Mouse (Mus musculus) embryonic fibroblast, embryonic 13.5 days (primary cell): ENCODE measurements around the gene Acadvl.

ENCODE experiments used
- CTCF ChIP-seq: IDR thresholded peaks from 2 replicates; pipeline ENCODE4 v1.5.1; 2011; ENCODE audit warnings: mild to moderate bottlenecking, control low read depth, low read length, moderate library complexity, borderline replicate concordance; ENCODE audit not compliant: insufficient read depth
- POLR2A ChIP-seq: IDR thresholded peaks from 2 replicates; pipeline ENCODE4 v1.6.1; 2011; ENCODE audit warnings: low read depth, mild to moderate bottlenecking, control low read depth, low read length, moderate library complexity

DNA sequence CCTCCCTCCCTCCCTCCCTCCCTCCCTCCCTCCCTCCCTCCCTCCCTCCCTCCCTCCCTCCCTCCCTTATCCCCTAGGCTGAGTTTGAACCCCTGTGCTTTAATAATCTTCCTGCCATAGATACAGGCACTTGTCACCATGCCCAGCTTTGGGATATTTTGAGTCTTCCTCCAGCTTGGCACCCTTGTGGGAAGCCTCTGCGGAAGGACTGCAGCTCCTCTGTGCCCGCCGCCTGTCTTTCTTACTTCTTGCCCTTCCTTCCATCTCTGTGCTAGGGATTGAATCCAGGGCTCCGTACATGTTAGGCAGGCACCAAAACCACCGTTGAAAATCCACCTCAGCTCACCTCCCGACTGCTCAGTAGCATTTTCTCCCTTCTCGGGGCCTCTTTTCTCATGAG is 25.0 kb upstream of the Acadvl start:
- TF ChIP-seq CTCF (no peak), POLR2A (no peak)
